In the genomic region with DNA sequence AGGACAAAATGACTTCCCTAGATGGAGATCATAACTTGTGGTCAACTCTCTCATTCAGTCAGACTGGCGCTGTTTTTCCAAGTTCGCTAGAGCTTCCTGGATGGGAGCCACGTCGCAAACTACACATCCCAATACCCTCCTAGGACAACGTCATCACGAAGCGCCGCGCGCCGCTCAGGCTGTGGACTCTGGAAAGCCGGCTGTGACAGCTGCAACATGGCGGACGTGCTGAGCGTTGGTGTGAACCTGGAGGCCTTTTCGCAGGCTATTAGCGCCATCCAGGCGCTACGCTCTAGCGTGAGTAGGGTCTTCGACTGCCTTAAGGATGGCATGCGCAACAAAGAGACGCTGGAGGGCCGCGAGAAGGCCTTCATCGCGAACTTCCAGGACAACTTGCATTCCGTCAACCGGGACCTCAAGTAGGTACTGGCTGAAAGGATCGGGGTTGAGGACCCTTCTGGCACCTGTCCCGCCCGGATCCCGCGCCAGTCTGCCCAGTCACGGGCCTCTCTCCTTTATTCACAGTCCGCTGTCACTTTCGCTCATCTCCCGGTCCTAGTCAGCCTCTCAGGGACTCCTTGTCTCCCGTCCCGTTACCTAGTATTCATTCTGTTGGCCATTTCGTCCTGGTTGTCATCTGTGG, we compare ENCODE assay signal across 8 mouse cellular contexts. TPM values are rescaled to one million over a fixed set of nuclear protein-coding genes. Genes with fewer than 3 reads are reported as not detected.
DNase-seq lines count a peak whose midpoint lies in the region; ATAC-seq and TF ChIP-seq lines count a peak whose summit lies in the region.

A gene (plus strand): TSS at position 191 of the 643 bp plus-strand sequence.

- peak; percentile 97 for ATAC-seq in kidney, embryonic 14.5 days (ENCODE audit: low FRiP score, low TSS enrichment)
- ATAC-seq in limb, embryonic 15.5 days (ENCODE audit: insufficient number of reproducible peaks, low FRiP score, low TSS enrichment, low read depth), result peak; percentile 89

- no peak within 1 kb of the TSS for H3K27ac ChIP-seq in bone marrow macrophage, adult 2 months (ENCODE audit: insufficient read depth, low read depth, low read length)
- H3K27ac ChIP-seq in embryonic fibroblast, embryonic 13.5 days (ENCODE audit: insufficient read depth, low read length), result no peak within 1 kb of the TSS
- H3K27ac ChIP-seq in kidney, embryonic 14.5 days (ENCODE audit: low read depth, low read length), result no peak within 1 kb of the TSS
- no peak within 1 kb of the TSS for H3K27ac ChIP-seq in limb, embryonic 15.5 days

- TF ChIP-seq POLR2A in bone marrow macrophage, adult 2 months (IDR thresholded peaks at IDR 0.05; ENCODE audit: borderline replicate concordance, low read depth, low read length), result no peak
- TF ChIP-seq POLR2A in embryonic fibroblast, embryonic 13.5 days (IDR thresholded peaks at IDR 0.05; ENCODE audit: low read depth, low read length), result peak; percentile 93

- peak within 1 kb of the TSS; percentile 69 for H3K4me3 ChIP-seq in bone marrow macrophage, adult 2 months (ENCODE audit: insufficient read depth, low read length)
- peak within 1 kb of the TSS; percentile 80 for H3K4me3 ChIP-seq in embryonic fibroblast, embryonic 13.5 days (ENCODE audit: insufficient read depth, low read length)
- H3K4me3 ChIP-seq in kidney, embryonic 14.5 days (ENCODE audit: low read length), result peak within 1 kb of the TSS; percentile 81
- peak within 1 kb of the TSS; percentile 60 for H3K4me3 ChIP-seq in limb, embryonic 15.5 days

- H3K4me2 ChIP-seq in kidney, embryonic 14.5 days (replicated peaks; ENCODE audit: low read depth, low read length), result peak within 1 kb of the TSS; percentile 89
- peak within 1 kb of the TSS; percentile 89 for H3K4me2 ChIP-seq in limb, embryonic 15.5 days

- peaks cover 20% of the 10 kb centered on the region; the same call in 1 of the 2 replicates for H3K36me3 ChIP-seq in kidney, embryonic 14.5 days (ENCODE audit: control insufficient read depth, insufficient read depth, low read length)
- peaks cover 20% of the 10 kb centered on the region for H3K36me3 ChIP-seq in limb, embryonic 15.5 days

- no peak for TF ChIP-seq CTCF in bone marrow macrophage, adult 2 months (IDR thresholded peaks at IDR 0.05; ENCODE audit: low read depth, low read length)
- no peak for TF ChIP-seq CTCF in embryonic fibroblast, embryonic 13.5 days (IDR thresholded peaks at IDR 0.05; ENCODE audit: borderline replicate concordance, insufficient read depth, low read length)

- H3K9ac ChIP-seq in kidney, embryonic 14.5 days (ENCODE audit: low read depth, low read length), result peak within 1 kb of the TSS; percentile 71
- peak within 1 kb of the TSS; percentile 58 for H3K9ac ChIP-seq in limb, embryonic 15.5 days

- no peaks in the 10 kb centered on the region for H3K9me3 ChIP-seq in kidney, embryonic 14.5 days (ENCODE audit: control insufficient read depth, low read length)
- no peaks in the 10 kb centered on the region for H3K9me3 ChIP-seq in limb, embryonic 15.5 days

- no peaks in the 10 kb centered on the region for H3K27me3 ChIP-seq in kidney, embryonic 14.5 days (ENCODE audit: control insufficient read depth, insufficient read depth, low read length)
- no peaks in the 10 kb centered on the region; the same call in 1 of the 2 replicates for H3K27me3 ChIP-seq in limb, embryonic 15.5 days

- 1% methylated on average over 41 of the region's 41 CpGs for WGBS in kidney, embryonic 14.5 days
- WGBS in limb, embryonic 15.5 days, result 2% methylated on average over 41 of the region's 41 CpGs

- peak; percentile 93 for DNase-seq in A20 (ENCODE audit: low read depth, low spot score)
- peak; percentile 93 to 95 for DNase-seq in heart, adult 9 months (ENCODE audit: low spot score in 2 of 2)
- peak; percentile 72 to 87 for DNase-seq in monocyte, adult 2 months (ENCODE audit: low read depth in 1 of 2, low spot score in 2 of 2)
- DNase-seq in spleen, postnatal 36 days (ENCODE audit: low spot score in 2 of 2), result peak; percentile 90 to 92

- peaks cover 5% of the 10 kb centered on the region for H3K4me1 ChIP-seq in bone marrow macrophage, adult 2 months (ENCODE audit: control insufficient read depth, insufficient read depth, low read length)
- peaks cover 4% of the 10 kb centered on the region; the same call in 1 of the 2 replicates for H3K4me1 ChIP-seq in embryonic fibroblast, embryonic 13.5 days (ENCODE audit: control insufficient read depth, insufficient read depth, low read length)
- H3K4me1 ChIP-seq in kidney, embryonic 14.5 days (ENCODE audit: control insufficient read depth, insufficient read depth, low read length), result peaks cover 5% of the 10 kb centered on the region; the same call in 1 of the 2 replicates
- H3K4me1 ChIP-seq in limb, embryonic 15.5 days, result peaks cover 12% of the 10 kb centered on the region; the same call in 1 of the 2 replicates

RNA-seq across cellular contexts. Expression of the gene that starts here (rescaled TPM):
- polyA plus RNA-seq in bone marrow macrophage, adult 2 months (2012; ENCODE audit: insufficient read depth, insufficient read length, missing spikeins), result 9.8 and 14.2 TPM in 2 replicates
- polyA plus RNA-seq in embryonic fibroblast, embryonic 13.5 days (2011; ENCODE audit: insufficient read length, low read depth, missing spikeins), result 21.9 and 26.6 TPM in 2 replicates
- polyA plus RNA-seq in kidney, embryonic 14.5 days (2014; fragmentation: Nextera tagmentation; extraction: Ambion mirVana), result 57.1 and 68.6 TPM in 2 replicates
- 42.6 and 45.8 TPM in 2 replicates for polyA plus RNA-seq in limb, embryonic 15.5 days (2015; fragmentation: Nextera tagmentation; extraction: Ambion mirVana)
